Mouse (Mus musculus): ENCODE measurements around the gene Wscd2.

The Wscd2 gene

GRCm38 (mm10) chr5:113485584-113486162 lies 4.5 kb upstream of the Wscd2 start:
- no peak for DNase-seq (ENCODE audit: low spot score)

GRCm38 (mm10) chr5:113487879-113488278 lies 2.3 kb upstream of the Wscd2 start:
- no peak for DNase-seq (ENCODE audit: low spot score)

DNA sequence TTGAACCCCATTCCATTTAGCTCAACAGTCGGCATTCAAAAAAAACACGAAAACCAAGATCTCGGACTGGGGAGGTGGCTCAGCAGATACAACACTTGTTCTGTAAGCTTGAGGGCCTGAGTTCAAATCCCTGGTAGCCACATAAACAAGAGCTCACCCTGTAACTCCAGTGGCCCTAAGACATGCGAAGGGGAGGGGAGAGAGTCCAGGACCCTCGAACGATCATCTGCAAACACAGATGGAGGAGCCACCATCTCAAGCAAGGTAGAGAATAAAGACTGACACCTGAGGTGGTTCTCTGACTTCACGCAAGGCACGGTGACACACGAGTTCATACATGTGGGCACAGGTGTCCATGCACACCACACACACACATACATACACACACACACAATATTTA lies 516 bp upstream of the Wscd2 start:
- DNase-seq (ENCODE audit: low spot score): no peak

- DNase-seq (ENCODE audit: low spot score): peak; percentile 21
These were observed 531 bp downstream of the Wscd2 start for GRCm38 (mm10) chr5:113490467-113491260.

DNA sequence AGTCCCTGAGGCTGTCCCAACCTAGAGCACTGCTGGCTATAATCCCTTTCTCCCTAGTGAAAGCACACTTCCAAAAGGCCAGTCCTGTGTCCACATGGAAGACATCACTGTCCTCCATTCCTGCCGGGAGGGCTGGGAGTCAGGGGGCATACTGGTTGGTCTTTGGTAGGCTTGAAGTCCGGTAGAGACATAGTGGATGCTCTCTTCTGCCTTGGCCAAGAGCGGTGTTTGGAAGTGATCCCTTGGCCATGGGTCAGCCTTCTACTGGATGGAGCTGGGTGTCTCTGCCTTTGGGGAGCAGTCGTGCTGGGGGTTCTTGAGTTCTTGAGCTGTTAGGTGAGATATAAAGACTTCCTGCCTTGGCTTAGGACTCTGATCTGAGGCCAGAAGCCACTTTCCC lies 1.4 kb downstream of the Wscd2 start:
- DNase-seq (ENCODE audit: low spot score): no peak

DNA sequence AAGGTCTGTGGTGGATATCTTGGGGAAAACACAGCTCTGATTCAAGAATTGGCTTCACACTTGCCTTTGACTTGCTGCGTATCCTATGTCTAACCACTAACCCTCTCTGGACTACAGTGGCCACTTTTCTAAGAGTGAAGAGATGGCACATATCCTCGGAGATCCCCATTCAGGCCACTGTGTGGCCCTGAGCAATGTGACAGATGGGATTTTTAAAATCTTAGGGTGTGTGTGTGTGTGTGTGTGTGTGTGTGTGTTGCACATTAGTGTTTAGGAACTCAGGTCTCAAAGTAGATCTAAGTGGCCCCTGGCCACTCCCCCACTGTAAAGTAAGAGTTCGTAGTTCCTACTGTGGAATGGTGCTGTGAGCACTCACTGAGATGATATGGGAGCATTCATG lies 1.9 kb downstream of the Wscd2 start:
- DNase-seq (ENCODE audit: low spot score): no peak

DNA sequence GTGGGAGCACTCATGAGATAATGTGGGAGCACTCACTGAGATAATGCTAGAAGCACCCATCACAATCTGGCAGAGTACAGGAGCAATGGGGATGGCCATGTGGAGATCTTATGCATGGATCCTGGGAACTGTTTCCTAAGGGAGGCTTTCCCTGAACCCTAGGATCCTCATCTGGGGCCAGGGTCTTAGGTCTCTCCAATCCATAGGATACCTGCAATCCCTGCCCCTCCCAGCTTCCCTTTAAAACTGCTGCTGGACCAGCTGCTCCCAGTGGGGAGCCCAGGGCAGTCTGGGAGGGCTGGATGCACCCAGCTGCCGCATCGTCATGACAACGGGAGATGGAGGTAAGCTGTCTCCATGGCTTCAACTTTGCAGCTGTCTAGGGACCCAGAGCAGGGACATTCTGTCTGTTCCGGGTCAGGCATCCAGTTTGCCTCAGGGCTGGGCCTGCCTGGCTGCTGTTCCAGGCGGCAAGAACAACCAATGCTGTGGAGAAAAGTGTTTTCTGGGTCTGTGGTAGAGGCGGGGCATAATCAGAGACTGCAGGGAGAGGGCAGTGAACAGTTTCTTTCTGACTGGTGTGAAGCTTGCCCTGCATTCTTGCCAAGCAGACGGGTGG lies 2.4 kb downstream of the Wscd2 start:
- DNase-seq (ENCODE audit: low spot score): no peak

DNA sequence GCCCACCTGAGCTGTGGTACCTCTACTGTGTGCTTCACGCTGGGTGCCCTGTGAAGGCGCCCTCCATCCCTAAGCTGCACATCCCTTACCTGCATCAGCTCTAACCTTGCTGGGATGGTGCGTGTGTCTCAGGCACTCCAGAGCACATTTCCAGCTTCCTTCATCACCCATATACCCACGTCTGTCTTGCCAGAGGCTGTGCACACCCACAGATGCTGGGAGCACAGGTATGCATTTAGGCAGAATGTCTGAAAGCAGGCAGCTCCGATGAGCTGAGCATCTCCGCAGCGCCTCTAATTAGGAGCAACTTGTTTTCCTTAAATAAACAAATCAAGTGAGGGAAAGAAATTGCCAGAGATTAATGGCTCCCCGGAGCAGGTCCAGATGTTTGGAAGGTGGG lies 3.9 kb downstream of the Wscd2 start:
- DNase-seq (ENCODE audit: low spot score): no peak

- no peak for DNase-seq (ENCODE audit: low spot score)
These were observed 6.8 kb downstream of the Wscd2 start for GRCm38 (mm10) chr5:113496926-113497325.

- DNase-seq (ENCODE audit: low spot score): no peak
These were observed 9.3 kb downstream of the Wscd2 start for GRCm38 (mm10) chr5:113499421-113499820.

DNA sequence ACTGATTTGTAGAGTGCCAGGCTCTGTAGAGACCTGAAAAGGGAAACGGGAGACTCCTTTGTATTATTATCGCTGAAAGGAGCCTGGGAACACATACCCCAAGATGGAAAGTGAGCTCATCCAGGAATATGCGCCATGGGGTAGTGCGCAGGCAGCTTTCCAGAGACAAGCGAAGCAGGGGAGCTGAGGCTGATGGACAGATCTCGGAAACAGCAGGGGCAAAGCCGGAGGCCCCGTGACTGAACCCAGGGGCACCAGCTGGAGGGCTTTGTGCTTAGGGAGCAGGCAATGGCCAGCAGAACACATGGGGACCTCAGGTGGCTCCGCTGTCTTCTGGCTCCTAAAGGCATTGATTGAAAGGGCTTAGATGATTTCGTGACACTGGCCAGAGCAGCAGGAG lies 13.1 kb downstream of the Wscd2 start:
- no peak for DNase-seq (ENCODE audit: low spot score)

- no peak for DNase-seq (ENCODE audit: low spot score)
These were observed 14.5 kb downstream of the Wscd2 start for GRCm38 (mm10) chr5:113504654-113505053.

DNA sequence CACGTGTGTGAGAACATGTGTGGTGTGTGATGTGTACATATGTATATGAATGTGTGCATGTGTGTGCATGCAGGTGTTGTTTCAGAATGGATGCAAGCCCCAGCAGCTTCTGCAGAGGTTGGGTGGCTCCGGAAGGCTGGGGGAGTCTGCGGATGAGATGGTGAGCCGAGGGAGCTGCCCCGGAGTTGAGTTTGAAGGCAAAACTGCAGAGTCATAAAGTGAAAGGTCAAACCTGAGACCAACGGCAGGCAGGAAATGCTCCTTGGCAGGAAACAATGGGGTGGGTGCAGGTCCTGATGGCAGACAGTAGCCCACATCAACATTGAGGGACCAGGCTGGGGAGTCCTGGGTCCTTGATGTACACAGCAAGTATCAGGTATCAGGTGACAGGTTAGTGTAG lies 15.9 kb downstream of the Wscd2 start:
- DNase-seq (ENCODE audit: low spot score): no peak

DNA sequence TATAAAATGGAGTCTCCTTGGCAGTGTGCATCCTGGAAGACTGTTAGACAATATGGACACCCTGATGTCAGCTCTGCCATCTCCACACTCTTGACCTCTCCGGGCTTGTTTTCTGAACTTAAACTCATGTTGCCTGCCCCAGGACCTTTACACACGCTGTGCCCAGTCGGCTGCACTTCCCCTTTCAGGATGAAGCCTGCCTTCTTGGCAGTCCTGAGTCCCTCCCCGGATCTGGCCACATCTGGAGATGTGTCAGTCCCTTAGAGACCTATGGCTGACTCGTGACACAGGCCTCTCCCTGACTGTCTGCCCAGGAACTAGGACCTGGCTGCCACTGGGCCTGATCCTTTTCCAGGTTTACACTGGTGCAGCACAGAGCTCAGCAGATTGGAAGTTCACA lies 16.6 kb downstream of the Wscd2 start:
- no peak for DNase-seq (ENCODE audit: low spot score)

DNA sequence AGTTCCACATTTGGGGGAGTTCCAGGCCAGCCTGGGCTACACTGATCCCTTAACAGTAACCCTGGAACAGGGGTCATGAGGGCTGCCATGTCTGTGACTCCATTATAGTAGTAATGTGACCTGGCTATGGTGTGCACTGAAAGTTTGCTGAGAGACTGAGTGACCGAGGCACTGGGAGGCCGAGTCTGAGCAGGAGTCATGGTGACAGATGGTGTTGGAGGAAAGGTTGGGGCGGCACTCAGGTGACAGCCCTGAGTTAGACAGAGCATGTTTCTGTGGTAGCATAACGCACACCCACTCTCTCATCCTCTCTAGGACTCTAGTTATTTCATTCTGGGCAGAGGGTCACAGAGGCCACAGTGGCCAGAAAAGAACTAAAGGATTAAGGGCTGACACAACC lies 19.0 kb downstream of the Wscd2 start:
- DNase-seq (ENCODE audit: low spot score): no peak

- no peak for DNase-seq (ENCODE audit: low spot score)
These were observed 23.5 kb downstream of the Wscd2 start for GRCm38 (mm10) chr5:113513640-113514039.

DNA sequence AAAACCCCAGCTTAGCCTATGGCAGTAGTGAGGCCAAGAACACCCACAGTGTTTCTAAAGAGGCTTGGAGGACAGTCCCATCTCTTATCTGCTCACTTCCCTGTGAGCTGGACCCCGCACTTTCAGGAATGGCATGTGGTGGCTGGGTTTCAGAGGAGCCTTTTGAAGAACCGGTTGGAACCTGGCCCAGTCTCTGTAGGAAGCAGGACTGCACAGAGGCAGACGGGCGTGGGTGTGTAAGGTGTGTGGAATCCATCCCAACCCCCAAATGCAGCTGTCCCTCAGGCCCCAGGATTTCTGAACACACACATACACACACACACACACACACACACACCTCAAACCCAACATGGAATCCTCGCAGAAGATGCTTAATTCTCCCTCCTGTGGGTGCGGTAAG lies 23.9 kb downstream of the Wscd2 start:
- DNase-seq (ENCODE audit: low spot score): no peak

GRCm38 (mm10) chr5:113516119-113516872 lies 26.2 kb downstream of the Wscd2 start:
- no peak for DNase-seq (ENCODE audit: low spot score)

DNA sequence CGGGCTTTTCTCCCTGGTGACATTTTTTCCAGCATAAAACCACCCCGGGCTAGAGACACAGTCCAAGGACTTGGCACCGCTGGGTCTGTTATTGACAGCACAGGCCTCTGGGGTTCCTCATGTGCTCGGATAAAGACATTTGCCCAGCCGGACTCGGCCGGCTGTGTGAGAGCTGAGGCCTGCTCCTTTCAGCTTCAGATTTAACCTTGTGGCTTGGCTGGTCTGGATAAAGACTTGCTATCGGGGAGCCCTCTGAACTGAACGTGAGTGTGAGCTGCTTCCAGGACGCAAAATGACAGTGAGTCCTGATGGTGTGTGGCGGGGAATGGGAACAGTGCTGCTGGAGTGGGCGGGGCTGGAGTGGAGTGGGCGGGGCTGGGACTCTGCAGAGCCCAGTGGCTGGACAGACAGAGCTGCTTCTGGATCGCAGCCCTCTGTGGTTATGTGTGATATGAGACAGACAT lies 26.8 kb downstream of the Wscd2 start:
- no peak for DNase-seq (ENCODE audit: low spot score)

- DNase-seq (ENCODE audit: low spot score): no peak
These were observed 27.3 kb downstream of the Wscd2 start for GRCm38 (mm10) chr5:113517387-113517786.

DNA sequence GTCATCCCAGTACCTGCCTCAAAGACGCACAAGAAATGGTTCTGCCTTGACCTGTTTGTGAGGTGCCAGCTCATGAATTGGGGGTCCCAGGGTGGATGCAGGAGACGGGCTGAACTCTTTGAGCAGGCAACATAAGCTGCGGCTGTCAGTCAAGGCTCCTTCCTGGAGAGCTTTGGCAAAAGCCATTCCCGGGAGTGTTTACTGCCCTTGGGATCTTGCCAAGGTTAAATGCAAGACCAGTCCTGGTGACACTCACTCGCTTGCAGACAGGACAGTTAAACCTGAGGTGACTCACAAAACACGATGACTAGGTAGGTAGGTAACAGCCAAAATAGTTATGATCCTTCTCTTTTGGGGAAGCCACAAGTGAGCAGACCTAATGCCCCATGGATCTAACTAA lies 30.9 kb downstream of the Wscd2 start:
- DNase-seq (ENCODE audit: low spot score): no peak

DNA sequence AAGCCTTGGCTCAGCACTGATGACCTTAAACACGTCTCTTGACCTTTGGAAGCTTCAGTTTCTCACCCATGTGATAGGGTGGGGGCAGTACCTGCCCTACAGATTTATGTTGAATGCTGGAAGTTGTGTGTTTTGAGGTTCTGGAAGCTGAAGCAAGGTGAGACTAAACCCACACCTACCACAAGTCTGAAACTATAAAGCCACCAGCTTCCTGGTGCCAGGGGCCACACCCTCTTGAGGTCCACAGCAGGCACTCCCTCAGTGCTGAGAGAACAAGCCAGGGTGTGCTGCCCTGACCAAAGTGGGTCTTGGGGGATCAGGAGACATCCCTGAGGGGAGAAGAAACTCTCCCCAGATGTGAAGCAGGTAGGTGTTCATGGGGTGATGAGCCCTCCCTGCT lies 48.7 kb downstream of the Wscd2 start:
- no peak for DNase-seq (ENCODE audit: low spot score)

- DNase-seq (ENCODE audit: low spot score): no peak
These were observed 49.3 kb downstream of the Wscd2 start for GRCm38 (mm10) chr5:113539438-113539837.
